ENCODE assay signal across 35 mouse cellular contexts in genomic region chr14:122296864-122297263, GRCm38 (mm10).
"Had no signal": no experiment of that assay in that cellular context is flagged by ENCODE, and none has a peak within 500 bp of the region (broad histone marks: within the 10 kb centered on the region; RNA-seq: fewer than 3 reads in every experiment).

No protein-coding gene starts in this region.

- ATAC-seq: hindbrain, embryonic 16.5 days; hindbrain, postnatal 0 days; inflammation-experienced regulatory T-cells, adult 6 months; intestine, embryonic 15.5 days; intestine, embryonic 16.5 days; intestine, postnatal 0 days had no signal

- DNase-seq: heart, postnatal 10 days; heart, postnatal 14 days; heart, postnatal 36 days; heart, postnatal 4 days; kidney, adult 11 months; kidney, adult 18-20 months; kidney, adult 2 months; kidney, adult 8-10 months; kidney, adult 9 months; kidney, postnatal 10 days; kidney, postnatal 14 days; kidney, postnatal 25 days; kidney, postnatal 36 days; kidney, postnatal 4 days; layer of hippocampus, adult 9-11 months; layer of hippocampus, postnatal 36 days had no signal

- H3K9me3 ChIP-seq: heart, embryonic 10.5 days; heart, embryonic 12.5 days; heart, embryonic 13.5 days; heart, embryonic 15.5 days; hindbrain, embryonic 10.5 days; hindbrain, embryonic 12.5 days; hindbrain, embryonic 13.5 days; hindbrain, embryonic 15.5 days; intestine, embryonic 15.5 days; kidney, embryonic 15.5 days had no signal

- H3K27me3 ChIP-seq: hindbrain, embryonic 12.5 days; hindbrain, embryonic 15.5 days; intestine, embryonic 15.5 days; kidney, embryonic 15.5 days had no signal

- H3K4me2 ChIP-seq: heart, embryonic 11.5 days; heart, embryonic 12.5 days; heart, embryonic 13.5 days; heart, embryonic 15.5 days; hindbrain, embryonic 12.5 days; hindbrain, embryonic 13.5 days; hindbrain, embryonic 14.5 days; hindbrain, embryonic 15.5 days; intestine, embryonic 15.5 days; kidney, embryonic 15.5 days had no signal

- H3K36me3 ChIP-seq: heart, embryonic 10.5 days; heart, embryonic 12.5 days; heart, embryonic 13.5 days; heart, embryonic 15.5 days; hindbrain, embryonic 10.5 days; hindbrain, embryonic 12.5 days; hindbrain, embryonic 13.5 days; hindbrain, embryonic 15.5 days; intestine, embryonic 15.5 days; kidney, embryonic 15.5 days had no signal

- H3K4me3 ChIP-seq: heart, embryonic 10.5 days; heart, embryonic 12.5 days; heart, embryonic 13.5 days; heart, embryonic 15.5 days; hindbrain, embryonic 10.5 days; hindbrain, embryonic 12.5 days; hindbrain, embryonic 13.5 days; hindbrain, embryonic 15.5 days; intestine, embryonic 15.5 days; kidney, embryonic 15.5 days; layer of hippocampus, adult 2 months had no signal

- H3K27ac ChIP-seq: heart, embryonic 10.5 days; heart, embryonic 13.5 days; heart, embryonic 15.5 days; hindbrain, embryonic 10.5 days; hindbrain, embryonic 12.5 days; hindbrain, embryonic 13.5 days; hindbrain, embryonic 14.5 days; hindbrain, embryonic 15.5 days; hindbrain, postnatal 0 days; intestine, embryonic 15.5 days; kidney, embryonic 15.5 days; kidney, postnatal 0 days; layer of hippocampus, adult 2 months had no signal

- H3K4me1 ChIP-seq: heart, embryonic 10.5 days; heart, embryonic 12.5 days; heart, embryonic 13.5 days; heart, embryonic 15.5 days; hindbrain, embryonic 12.5 days; hindbrain, embryonic 13.5 days; hindbrain, embryonic 15.5 days; intestine, embryonic 15.5 days; kidney, embryonic 15.5 days had no signal

- H3K9ac ChIP-seq: heart, embryonic 12.5 days; heart, embryonic 13.5 days; heart, embryonic 15.5 days; hindbrain, embryonic 12.5 days; hindbrain, embryonic 13.5 days; hindbrain, embryonic 14.5 days; hindbrain, embryonic 15.5 days; intestine, embryonic 15.5 days; kidney, embryonic 15.5 days had no signal
